Comparison of ENCODE assay signal across 14 mouse cellular contexts in genomic region chr14:76597751-76598150, GRCm38 (mm10). TPM values are rescaled to one million over a fixed set of nuclear protein-coding genes. Genes with fewer than 3 reads are reported as not detected.
DNase-seq lines count a peak whose midpoint lies in the region; ATAC-seq and TF ChIP-seq lines count a peak whose summit lies in the region.
"Had no signal": no experiment of that assay in that cellular context is flagged by ENCODE, and none has a peak within 500 bp of the region (broad histone marks: within the 10 kb centered on the region; RNA-seq: fewer than 3 reads in every experiment).

No protein-coding gene starts in this region.

- H3K27me3 ChIP-seq in heart, embryonic 10.5 days (ENCODE audit: insufficient read depth, poor library complexity, severe bottlenecking), result no peaks in the 10 kb centered on the region
- H3K27me3 ChIP-seq in midbrain, embryonic 11.5 days (ENCODE audit: control insufficient read depth, insufficient read depth, low read length), result no peaks in the 10 kb centered on the region
- no peaks in the 10 kb centered on the region; the same call in 1 of the 2 replicates for H3K27me3 ChIP-seq in midbrain, embryonic 10.5 days (ENCODE audit: low read depth, poor library complexity, severe bottlenecking)
- no peaks in the 10 kb centered on the region for H3K27me3 ChIP-seq in liver, embryonic 13.5 days
- no peaks in the 10 kb centered on the region for H3K27me3 ChIP-seq in stomach, postnatal 0 days (ENCODE audit: control insufficient read depth, insufficient read depth, low read length)

- ATAC-seq in midbrain, embryonic 11.5 days (ENCODE audit: low FRiP score), result 0 out of 2 replicates have a peak, but pooled peaks have one; percentile 28
- no peak for ATAC-seq in liver, embryonic 13.5 days (ENCODE audit: low read depth)
- ATAC-seq in stomach, postnatal 0 days (ENCODE audit: low FRiP score, low TSS enrichment), result peak; percentile 68
- ATAC-seq in erythroblast, adult 5-6 weeks (replicated peaks; ENCODE audit: low FRiP score, poor library complexity, severe bottlenecking), result no peak

- H3K4me2 ChIP-seq in midbrain, embryonic 11.5 days, result no peak overlapping the region
- peak overlapping the region; percentile 61 for H3K4me2 ChIP-seq in liver, embryonic 13.5 days
- H3K4me2 ChIP-seq in stomach, postnatal 0 days (replicated peaks; ENCODE audit: low read depth), result no peak overlapping the region

- peak overlapping the region; percentile 75 for H3K27ac ChIP-seq in heart, embryonic 10.5 days
- H3K27ac ChIP-seq in midbrain, embryonic 11.5 days (ENCODE audit: low read depth, low read length), result no peak overlapping the region
- no peak overlapping the region for H3K27ac ChIP-seq in midbrain, embryonic 10.5 days (replicated peaks)
- no peak overlapping the region for H3K27ac ChIP-seq in liver, embryonic 13.5 days
- H3K27ac ChIP-seq in stomach, postnatal 0 days (replicated peaks), result peak overlapping the region; percentile 90

- TF ChIP-seq EP300 in stomach, postnatal 0 days (optimal IDR thresholded peaks at IDR 0.05), result no peak

- H3K4me1 ChIP-seq in heart, embryonic 10.5 days, result peaks cover 41% of the 10 kb centered on the region
- H3K4me1 ChIP-seq in midbrain, embryonic 11.5 days (ENCODE audit: control insufficient read depth, insufficient read depth, low read length), result peaks cover 5% of the 10 kb centered on the region; the same call in 1 of the 2 replicates
- peaks cover 26% of the 10 kb centered on the region for H3K4me1 ChIP-seq in midbrain, embryonic 10.5 days
- peaks cover 45% of the 10 kb centered on the region for H3K4me1 ChIP-seq in liver, embryonic 13.5 days (replicated peaks)
- peaks cover 13% of the 10 kb centered on the region for H3K4me1 ChIP-seq in stomach, postnatal 0 days (replicated peaks; ENCODE audit: control insufficient read depth, insufficient read depth)

- H3K4me3 ChIP-seq in heart, embryonic 10.5 days, result no peak overlapping the region
- no peak overlapping the region for H3K4me3 ChIP-seq in midbrain, embryonic 11.5 days (ENCODE audit: low read depth, low read length)
- no peak overlapping the region for H3K4me3 ChIP-seq in midbrain, embryonic 10.5 days
- no peak overlapping the region for H3K4me3 ChIP-seq in liver, embryonic 13.5 days (replicated peaks)
- H3K4me3 ChIP-seq in stomach, postnatal 0 days (ENCODE audit: low read depth, low read length), result no peak overlapping the region

- intact Hi-C loops in heart, postnatal 14 days (cut with DNase I), result no loop called here

- no peaks in the 10 kb centered on the region for H3K36me3 ChIP-seq in heart, embryonic 10.5 days
- no peaks in the 10 kb centered on the region for H3K36me3 ChIP-seq in midbrain, embryonic 11.5 days (ENCODE audit: control insufficient read depth, insufficient read depth, low read length)
- H3K36me3 ChIP-seq in midbrain, embryonic 10.5 days, result no peaks in the 10 kb centered on the region
- H3K36me3 ChIP-seq in liver, embryonic 13.5 days, result no peaks in the 10 kb centered on the region
- no peaks in the 10 kb centered on the region for H3K36me3 ChIP-seq in stomach, postnatal 0 days (ENCODE audit: control insufficient read depth, insufficient read depth, low read length)

- no peak for TF ChIP-seq CTCF in stomach, postnatal 0 days (IDR thresholded peaks at IDR 0.05; ENCODE audit: low read depth)

- DNase-seq in heart, embryonic 10.5 days (ENCODE audit: low spot score), result no peak
- no peak for DNase-seq in heart, postnatal 14 days
- DNase-seq in midbrain, embryonic 11.5 days (ENCODE audit: low spot score, missing footprints), result no peak
- DNase-seq in midbrain, embryonic 10.5 days (ENCODE audit: low spot score), result no peak
- no peak for DNase-seq in liver, embryonic 13.5 days
- peak; percentile 66 for DNase-seq in stomach, postnatal 0 days (ENCODE audit: low spot score)
- DNase-seq in layer of hippocampus, adult 18-20 months (ENCODE audit: low spot score in 2 of 2), result no peak
- DNase-seq: cerebellum, adult 11 months; heart, adult 18-20 months; kidney, adult 11 months; thymus, adult 18-20 months had no signal

- H3K9ac ChIP-seq in midbrain, embryonic 11.5 days (ENCODE audit: low read length), result no peak overlapping the region
- H3K9ac ChIP-seq in liver, embryonic 13.5 days, result 0 out of 2 replicates have a peak overlapping the region, but pooled peaks have one; percentile 46
- H3K9ac ChIP-seq in stomach, postnatal 0 days (ENCODE audit: low read length), result no peak overlapping the region

- H3K9me3 ChIP-seq in heart, embryonic 10.5 days, result no peaks in the 10 kb centered on the region
- no peaks in the 10 kb centered on the region for H3K9me3 ChIP-seq in midbrain, embryonic 11.5 days (ENCODE audit: control insufficient read depth, low read length)
- H3K9me3 ChIP-seq in midbrain, embryonic 10.5 days (replicated peaks), result no peaks in the 10 kb centered on the region
- H3K9me3 ChIP-seq in liver, embryonic 13.5 days (replicated peaks), result no peaks in the 10 kb centered on the region
- no peaks in the 10 kb centered on the region for H3K9me3 ChIP-seq in stomach, postnatal 0 days (ENCODE audit: control insufficient read depth, low read length)

RNA-seq across cellular contexts. Expression of gene Serp2, which starts 41.1 kb away (rescaled TPM):
- 25.3 and 27.0 TPM in 2 replicates for polyA plus RNA-seq in heart, embryonic 10.5 days (2016; fragmentation: Nextera tagmentation; extraction: Ambion mirVana)
- 1 to 10 TPM in 1 of 2 experiments, under 1 TPM in 1; 0.68 to 1.0 TPM for total RNA-seq in heart, postnatal 14 days (2021)
- polyA plus RNA-seq in midbrain, embryonic 11.5 days (2014; fragmentation: Nextera tagmentation; extraction: Ambion mirVana), result 45.5 and 47.3 TPM in 2 replicates
- polyA plus RNA-seq in midbrain, embryonic 10.5 days (2016; fragmentation: Nextera tagmentation; extraction: Ambion mirVana), result 30.2 and 37.3 TPM in 2 replicates
- polyA plus RNA-seq in liver, embryonic 13.5 days (2015; fragmentation: Nextera tagmentation; extraction: Ambion mirVana), result 1.3 and 1.4 TPM in 2 replicates
- polyA plus RNA-seq in stomach, postnatal 0 days (2015; fragmentation: Nextera tagmentation; extraction: Ambion mirVana), result 7.4 and 8.0 TPM in 2 replicates
- total RNA-seq in erythroblast, adult 5-6 weeks (2015; ENCODE audit: low replicate concordance), result not detected in 2 replicates
- not detected in 2 replicates for total RNA-seq in erythroblast, adult 5-6 weeks (2017; ENCODE audit: low replicate concordance)
- total RNA-seq in layer of hippocampus, adult 18-20 months (2021), result 100 to 1,000 TPM; 150 to 152 TPM
- total RNA-seq: hematopoietic stem cell, adult 5-6 weeks; megakaryocyte, adult 5-6 weeks had no signal

Comparison
In these comparisons a context has a peak if more than half of its experiments do, and no peak if none do; other contexts are left out.
1. H3K27ac ChIP-seq: peak in heart, embryonic 10.5 days (single experiment) and stomach, postnatal 0 days (single experiment); none in midbrain, embryonic 11.5 days (single experiment), midbrain, embryonic 10.5 days (single experiment) and liver, embryonic 13.5 days (single experiment).
2. ATAC-seq: peak in midbrain, embryonic 11.5 days (single experiment) and stomach, postnatal 0 days (single experiment); none in liver, embryonic 13.5 days (single experiment) and erythroblast, adult 5-6 weeks (single experiment).